14 mouse cellular contexts compared by ENCODE assay signal in genomic region chr7:34342040-34342793, GRCm38 (mm10). TPM values are rescaled to one million over a fixed set of nuclear protein-coding genes. Genes with fewer than 3 reads are reported as not detected.
A peak's percentile ranks its signal among the peaks of the same experiment; 100 is the strongest.
DNase-seq lines count a peak whose midpoint lies in the region; ATAC-seq and TF ChIP-seq lines count a peak whose summit lies in the region.
"Had no signal": no experiment of that assay in that cellular context is flagged by ENCODE, and none has a peak within 500 bp of the region (broad histone marks: within the 10 kb centered on the region; RNA-seq: fewer than 3 reads in every experiment).

No protein-coding gene starts in this region.

- no peaks in the 10 kb centered on the region for H3K27me3 ChIP-seq in limb, embryonic 14.5 days (ENCODE audit: control insufficient read depth, insufficient read depth, low read length)
- no peaks in the 10 kb centered on the region for H3K27me3 ChIP-seq in midbrain, embryonic 11.5 days (ENCODE audit: control insufficient read depth, insufficient read depth, low read length)
- H3K27me3 ChIP-seq: forebrain, embryonic 15.5 days; liver, embryonic 13.5 days; neural tube, embryonic 13.5 days had no signal

- peak; percentile 77 to 88 for DNase-seq in adrenal gland, adult (ENCODE audit: inconsistent age in 2 of 2, low spot score in 1 of 2)
- DNase-seq in adrenal gland, postnatal 4 days (ENCODE audit: low spot score in 2 of 2), result no peak
- peak; percentile 30 to 67 for DNase-seq in left cerebral cortex, adult 9 months (ENCODE audit: low spot score in 2 of 2)
- no peak for DNase-seq in left cerebral cortex, postnatal 10 days (ENCODE audit: extremely low spot score in 1 of 2, low spot score in 2 of 2)
- peak; percentile 72 for DNase-seq in adrenal gland, postnatal 14 days
- peak; percentile 11 for DNase-seq in limb, embryonic 14.5 days (ENCODE audit: low spot score)
- no peak for DNase-seq in midbrain, embryonic 11.5 days (ENCODE audit: low spot score, missing footprints)
- no peak for DNase-seq in cerebellum, adult 9-11 months
- DNase-seq: liver, embryonic 13.5 days; spleen, adult 18-20 months; thymus, postnatal 4 days had no signal

- H3K4me1 ChIP-seq in limb, embryonic 14.5 days (ENCODE audit: control insufficient read depth, insufficient read depth, low read length), result 0 out of 2 replicates have a peak, but pooled peaks cover 4% of the 10 kb centered on the region
- H3K4me1 ChIP-seq in midbrain, embryonic 11.5 days (ENCODE audit: control insufficient read depth, insufficient read depth, low read length), result no peaks in the 10 kb centered on the region
- H3K4me1 ChIP-seq: forebrain, embryonic 15.5 days; neural tube, embryonic 13.5 days had no signal

- H3K9me3 ChIP-seq in limb, embryonic 14.5 days (ENCODE audit: control insufficient read depth, low read length), result no peaks in the 10 kb centered on the region
- no peaks in the 10 kb centered on the region for H3K9me3 ChIP-seq in midbrain, embryonic 11.5 days (ENCODE audit: control insufficient read depth, low read length)
- H3K9me3 ChIP-seq: forebrain, embryonic 15.5 days; liver, embryonic 13.5 days; neural tube, embryonic 13.5 days had no signal

- intact Hi-C loops in left cerebral cortex, postnatal 10 days (cut with DNase I), result no loop called here

- no peak overlapping the region for H3K4me3 ChIP-seq in limb, embryonic 14.5 days (replicated peaks; ENCODE audit: low read length)
- H3K4me3 ChIP-seq in midbrain, embryonic 11.5 days (ENCODE audit: low read depth, low read length), result no peak overlapping the region
- H3K4me3 ChIP-seq: forebrain, embryonic 15.5 days; liver, embryonic 13.5 days; neural tube, embryonic 13.5 days had no signal

- H3K27ac ChIP-seq in limb, embryonic 14.5 days (replicated peaks; ENCODE audit: low read depth, low read length), result no peak overlapping the region
- no peak overlapping the region for H3K27ac ChIP-seq in midbrain, embryonic 11.5 days (ENCODE audit: low read depth, low read length)
- H3K27ac ChIP-seq: forebrain, embryonic 15.5 days; liver, embryonic 13.5 days; neural tube, embryonic 13.5 days had no signal

- ATAC-seq in limb, embryonic 14.5 days (ENCODE audit: low FRiP score, low read depth), result no peak
- no peak for ATAC-seq in midbrain, embryonic 11.5 days (ENCODE audit: low FRiP score)
- ATAC-seq: forebrain, embryonic 15.5 days had no signal

- WGBS in limb, embryonic 14.5 days, result 62% methylated on average over 10 of the region's 10 CpGs
- 94% methylated on average over 10 of the region's 10 CpGs for WGBS in midbrain, embryonic 11.5 days

- no peak for TF ChIP-seq POLR2A in limb, embryonic 14.5 days (IDR thresholded peaks at IDR 0.05; ENCODE audit: borderline replicate concordance, extremely low read depth, insufficient read depth, insufficient read length)

- no peak overlapping the region for H3K9ac ChIP-seq in limb, embryonic 14.5 days (ENCODE audit: low read depth, low read length, severe bottlenecking)
- H3K9ac ChIP-seq in midbrain, embryonic 11.5 days (ENCODE audit: low read length), result no peak overlapping the region
- H3K9ac ChIP-seq: forebrain, embryonic 15.5 days; liver, embryonic 13.5 days; neural tube, embryonic 13.5 days had no signal

- H3K4me2 ChIP-seq in limb, embryonic 14.5 days (replicated peaks; ENCODE audit: low read depth, low read length, severe bottlenecking), result no peak overlapping the region
- no peak overlapping the region for H3K4me2 ChIP-seq in midbrain, embryonic 11.5 days
- H3K4me2 ChIP-seq: forebrain, embryonic 15.5 days; heart, embryonic 11.5 days; liver, embryonic 13.5 days; neural tube, embryonic 13.5 days had no signal

- H3K36me3 ChIP-seq in limb, embryonic 14.5 days (ENCODE audit: control insufficient read depth, insufficient read depth, low read length), result peaks cover 67% of the 10 kb centered on the region
- peaks cover 10% of the 10 kb centered on the region; the same call in 1 of the 2 replicates for H3K36me3 ChIP-seq in midbrain, embryonic 11.5 days (ENCODE audit: control insufficient read depth, insufficient read depth, low read length)

RNA-seq across cellular contexts. Expression of gene 4931406P16Rik, which starts 28.9 kb away (rescaled TPM):
- total RNA-seq in adrenal gland, postnatal 4 days (2021), result 10 to 100 TPM; 89.3 to 90.7 TPM
- total RNA-seq in left cerebral cortex, postnatal 10 days (2021), result 10 to 100 TPM; 46.2 to 54.4 TPM
- 103 and 156 TPM in 2 replicates for total RNA-seq in adrenal gland, postnatal 14 days (2021)
- 34.3 and 41.9 TPM in 2 replicates for polyA plus RNA-seq in limb, embryonic 14.5 days (2012; rRNA removed)
- 31.6 and 39.3 TPM in 2 replicates for polyA plus RNA-seq in limb, embryonic 14.5 days (2014; fragmentation: Nextera tagmentation; extraction: Ambion mirVana)
- polyA plus RNA-seq in midbrain, embryonic 11.5 days (2014; fragmentation: Nextera tagmentation; extraction: Ambion mirVana), result 27.4 and 29.8 TPM in 2 replicates

RNA-seq across cellular contexts. Expression of gene Lsm14a, which starts 50.9 kb away (rescaled TPM):
- total RNA-seq in adrenal gland, postnatal 4 days (2021), result 100 to 1,000 TPM; 134 TPM
- total RNA-seq in left cerebral cortex, postnatal 10 days (2021), result 10 to 100 TPM; 56.0 to 73.4 TPM
- 107 and 118 TPM in 2 replicates for total RNA-seq in adrenal gland, postnatal 14 days (2021)
- polyA plus RNA-seq in limb, embryonic 14.5 days (2012; rRNA removed), result 87.0 and 92.4 TPM in 2 replicates
- 64.6 and 65.8 TPM in 2 replicates for polyA plus RNA-seq in limb, embryonic 14.5 days (2014; fragmentation: Nextera tagmentation; extraction: Ambion mirVana)
- 76.2 and 77.5 TPM in 2 replicates for polyA plus RNA-seq in midbrain, embryonic 11.5 days (2014; fragmentation: Nextera tagmentation; extraction: Ambion mirVana)

Comparison
In these comparisons a context has a peak if more than half of its experiments do, and no peak if none do; other contexts are left out.
1. DNase-seq: peak in adrenal gland, adult (2 of 2), left cerebral cortex, adult 9 months (2 of 2), adrenal gland, postnatal 14 days (single experiment) and limb, embryonic 14.5 days (single experiment); none in adrenal gland, postnatal 4 days (0 of 2), left cerebral cortex, postnatal 10 days (0 of 2), midbrain, embryonic 11.5 days (single experiment) and cerebellum, adult 9-11 months (single experiment).